Mouse (Mus musculus): ENCODE results near the gene Dnajb7. TPM values are rescaled to one million over a fixed set of nuclear protein-coding genes. Genes with fewer than 3 reads are reported as not detected.
A peak's percentile ranks its signal among the peaks of the same experiment; 100 is the strongest.

Gene Dnajb7
- polyA plus RNA-seq (2012; rRNA removed) = not detected in 2 replicates
- 1.00 and 1.4 TPM in 2 replicates for polyA plus RNA-seq (2014; fragmentation: Nextera tagmentation; extraction: Ambion mirVana)

DNA sequence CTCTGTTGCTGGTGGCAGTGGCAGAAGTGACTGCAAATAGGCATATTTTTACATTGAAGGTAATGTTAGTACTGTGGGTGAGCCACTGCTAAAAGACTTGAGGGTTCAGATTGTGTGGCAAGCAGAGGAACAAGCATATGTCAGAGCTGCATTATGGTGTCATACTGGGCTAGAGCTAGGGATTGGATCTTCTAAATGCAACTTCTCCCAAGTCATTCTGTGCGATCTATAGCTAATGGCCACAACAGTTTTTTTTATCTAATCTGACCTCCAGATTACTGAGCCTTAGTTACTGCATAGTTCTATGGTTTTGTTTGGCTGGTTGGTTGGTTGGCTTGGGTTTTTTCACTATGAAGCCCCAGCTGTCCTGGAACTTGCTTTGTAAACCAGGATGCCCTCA, at the start of gene Dnajb7:
Gene Dnajb7, minus strand, starts transcription at position 101 of the 400 bp plus-strand sequence.
- ATAC-seq (ENCODE audit: low FRiP score, low read depth) = no peak
- no peak for DNase-seq (ENCODE audit: low spot score)
- Histone ChIP-seq H3K27ac (replicated peaks; ENCODE audit: low read depth, low read length) (no peak within 1 kb of the TSS), H3K4me1 (ENCODE audit: control insufficient read depth, insufficient read depth, low read length) (no peaks in the 10 kb centered on the region), H3K36me3 (ENCODE audit: control insufficient read depth, insufficient read depth, low read length) (no peaks in the 10 kb centered on the region), H3K4me3 (replicated peaks; ENCODE audit: low read length) (no peak within 1 kb of the TSS), H3K4me2 (replicated peaks; ENCODE audit: low read depth, low read length, severe bottlenecking) (no peak within 1 kb of the TSS), H3K9ac (ENCODE audit: low read depth, low read length, severe bottlenecking) (no peak within 1 kb of the TSS), H3K9me3 (ENCODE audit: control insufficient read depth, low read length) (no peaks in the 10 kb centered on the region), H3K27me3 (ENCODE audit: control insufficient read depth, insufficient read depth, low read length) (no peaks in the 10 kb centered on the region)
- WGBS = 100% methylated on average over 1 of the region's 1 CpGs
- TF ChIP-seq POLR2A (IDR thresholded peaks at IDR 0.05; ENCODE audit: borderline replicate concordance, extremely low read depth, insufficient read depth, insufficient read length) = no peak

GRCm38 (mm10) chr15:81448463-81448862, 40.4 kb upstream of the Dnajb7 start:
- H3K4me3 ChIP-seq (replicated peaks; ENCODE audit: low read length) = no peak overlapping the region
- no peak for TF ChIP-seq POLR2A (IDR thresholded peaks at IDR 0.05; ENCODE audit: borderline replicate concordance, extremely low read depth, insufficient read depth, insufficient read length)
- H3K4me2 ChIP-seq (replicated peaks; ENCODE audit: low read depth, low read length, severe bottlenecking) = no peak overlapping the region
- no peaks in the 10 kb centered on the region for H3K4me1 ChIP-seq (ENCODE audit: control insufficient read depth, insufficient read depth, low read length)
- H3K36me3 ChIP-seq (ENCODE audit: control insufficient read depth, insufficient read depth, low read length) = peaks cover 31% of the 10 kb centered on the region
- no peak overlapping the region for H3K9ac ChIP-seq (ENCODE audit: low read depth, low read length, severe bottlenecking)
- no peaks in the 10 kb centered on the region for H3K27me3 ChIP-seq (ENCODE audit: control insufficient read depth, insufficient read depth, low read length)
- DNase-seq (ENCODE audit: low spot score) = peak; percentile 93
- no peak overlapping the region for H3K27ac ChIP-seq (replicated peaks; ENCODE audit: low read depth, low read length)
- 47% methylated on average over 3 of the region's 3 CpGs for WGBS
- H3K9me3 ChIP-seq (ENCODE audit: control insufficient read depth, low read length) = no peaks in the 10 kb centered on the region
- peak; percentile 65 for ATAC-seq (ENCODE audit: low FRiP score, low read depth)

DNA sequence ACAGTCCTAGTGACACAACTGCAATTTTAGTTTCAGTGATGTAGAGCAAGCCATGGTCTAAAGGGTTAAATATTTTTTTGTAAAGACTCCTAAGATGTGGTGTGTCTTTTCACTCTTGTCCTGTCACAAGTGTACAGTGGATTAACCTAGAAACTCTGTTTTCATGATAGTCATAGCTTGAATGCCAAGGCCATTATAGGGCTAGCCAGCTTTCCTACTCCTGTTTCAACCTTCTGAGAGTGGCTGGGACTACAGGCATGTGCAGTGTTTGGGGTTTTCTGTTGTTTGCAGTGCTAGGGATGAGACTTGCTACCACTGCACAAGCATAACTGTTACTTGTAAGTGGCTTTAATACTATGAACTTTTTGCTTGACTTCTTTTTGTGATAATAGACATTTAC, 31.1 kb upstream of the Dnajb7 start:
- Histone ChIP-seq H3K27me3 (ENCODE audit: control insufficient read depth, insufficient read depth, low read length) (no peaks in the 10 kb centered on the region), H3K9ac (ENCODE audit: low read depth, low read length, severe bottlenecking) (no peak overlapping the region), H3K27ac (replicated peaks; ENCODE audit: low read depth, low read length) (no peak overlapping the region), H3K36me3 (ENCODE audit: control insufficient read depth, insufficient read depth, low read length) (peaks cover 16% of the 10 kb centered on the region), H3K4me3 (replicated peaks; ENCODE audit: low read length) (no peak overlapping the region), H3K4me1 (ENCODE audit: control insufficient read depth, insufficient read depth, low read length) (no peaks in the 10 kb centered on the region), H3K9me3 (ENCODE audit: control insufficient read depth, low read length) (no peaks in the 10 kb centered on the region), H3K4me2 (replicated peaks; ENCODE audit: low read depth, low read length, severe bottlenecking) (no peak overlapping the region)
- no peak for TF ChIP-seq POLR2A (IDR thresholded peaks at IDR 0.05; ENCODE audit: borderline replicate concordance, extremely low read depth, insufficient read depth, insufficient read length)
- DNase-seq (ENCODE audit: low spot score) (no peak), ATAC-seq (ENCODE audit: low FRiP score, low read depth) (no peak)

DNA sequence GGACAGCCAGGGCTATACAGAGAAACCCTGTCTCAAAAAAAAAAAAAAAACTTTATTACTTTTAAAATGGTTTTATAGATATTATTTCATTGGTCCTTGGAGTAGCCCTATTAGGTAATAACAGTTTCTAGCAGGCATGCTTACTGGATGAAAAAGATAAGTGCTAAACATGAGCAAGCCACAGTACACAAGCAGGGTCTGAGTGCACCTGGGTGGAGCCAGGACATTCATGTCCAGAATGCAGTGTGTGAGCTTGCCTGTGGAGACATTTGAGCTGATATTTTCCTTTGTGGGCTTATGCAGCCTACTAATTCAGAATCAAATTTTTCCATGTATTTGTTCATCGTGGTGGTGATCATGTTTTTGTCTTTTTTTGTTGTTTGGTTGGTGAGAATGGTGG, 30.2 kb upstream of the Dnajb7 start:
- no peak for DNase-seq (ENCODE audit: low spot score)
- WGBS = 85% methylated on average over 1 of the region's 1 CpGs
- Histone ChIP-seq H3K27me3 (ENCODE audit: control insufficient read depth, insufficient read depth, low read length) (no peaks in the 10 kb centered on the region), H3K4me2 (replicated peaks; ENCODE audit: low read depth, low read length, severe bottlenecking) (no peak overlapping the region), H3K27ac (replicated peaks; ENCODE audit: low read depth, low read length) (no peak overlapping the region), H3K4me3 (replicated peaks; ENCODE audit: low read length) (no peak overlapping the region), H3K36me3 (ENCODE audit: control insufficient read depth, insufficient read depth, low read length) (peaks cover 16% of the 10 kb centered on the region), H3K4me1 (ENCODE audit: control insufficient read depth, insufficient read depth, low read length) (no peaks in the 10 kb centered on the region), H3K9me3 (ENCODE audit: control insufficient read depth, low read length) (no peaks in the 10 kb centered on the region), H3K9ac (ENCODE audit: low read depth, low read length, severe bottlenecking) (no peak overlapping the region)
- no peak for TF ChIP-seq POLR2A (IDR thresholded peaks at IDR 0.05; ENCODE audit: borderline replicate concordance, extremely low read depth, insufficient read depth, insufficient read length)
- no peak for ATAC-seq (ENCODE audit: low FRiP score, low read depth)

DNA sequence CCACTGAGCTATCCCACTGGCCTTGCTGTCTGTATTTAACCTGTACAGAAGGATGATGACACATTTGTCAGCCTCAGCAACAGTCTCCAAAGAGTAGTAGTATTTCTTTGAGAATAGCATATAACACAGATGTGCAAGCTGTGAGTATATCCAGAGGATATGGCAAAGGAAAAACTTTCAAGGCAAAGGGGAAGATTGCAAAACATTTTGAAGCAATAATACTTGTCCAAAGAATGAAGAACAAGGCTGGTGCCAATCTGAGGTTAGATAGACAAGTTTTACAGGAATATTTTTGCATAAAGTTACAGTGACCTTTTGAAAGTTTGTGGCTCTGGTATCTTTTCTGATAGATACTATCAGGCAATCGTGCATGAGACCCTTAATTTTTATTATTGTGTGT, 23.1 kb upstream of the Dnajb7 start:
- H3K36me3 ChIP-seq (ENCODE audit: control insufficient read depth, insufficient read depth, low read length) = peaks cover 31% of the 10 kb centered on the region

DNA sequence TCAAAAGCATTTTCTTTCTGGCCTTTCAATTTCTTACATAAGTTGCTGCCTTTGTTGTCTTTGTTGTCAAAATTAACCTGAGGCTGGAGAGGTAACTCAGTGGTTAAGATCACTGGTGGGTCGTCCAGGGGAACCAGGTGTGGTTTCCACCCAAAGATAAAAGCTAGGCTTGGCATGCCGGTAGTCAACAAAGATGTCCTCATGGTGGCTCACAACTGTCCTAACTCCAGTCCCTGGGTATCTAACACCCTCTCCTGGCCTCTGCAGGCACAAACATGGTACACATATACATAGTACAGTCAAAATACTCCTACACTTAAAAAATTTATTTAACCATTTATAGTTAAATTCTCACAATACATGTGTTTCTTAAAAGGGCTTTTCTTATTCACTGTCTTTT, 19.8 kb upstream of the Dnajb7 start:
- no peak for TF ChIP-seq POLR2A (IDR thresholded peaks at IDR 0.05; ENCODE audit: borderline replicate concordance, extremely low read depth, insufficient read depth, insufficient read length)
- H3K27ac ChIP-seq (replicated peaks; ENCODE audit: low read depth, low read length) = no peak overlapping the region
- WGBS = 89% methylated on average over 2 of the region's 2 CpGs
- no peaks in the 10 kb centered on the region for H3K27me3 ChIP-seq (ENCODE audit: control insufficient read depth, insufficient read depth, low read length)
- no peak overlapping the region for H3K4me2 ChIP-seq (replicated peaks; ENCODE audit: low read depth, low read length, severe bottlenecking)
- DNase-seq (ENCODE audit: low spot score) = no peak
- H3K9ac ChIP-seq (ENCODE audit: low read depth, low read length, severe bottlenecking) = no peak overlapping the region
- H3K4me3 ChIP-seq (replicated peaks; ENCODE audit: low read length) = no peak overlapping the region
- ATAC-seq (ENCODE audit: low FRiP score, low read depth) = no peak
- H3K4me1 ChIP-seq (ENCODE audit: control insufficient read depth, insufficient read depth, low read length) = no peaks in the 10 kb centered on the region
- no peaks in the 10 kb centered on the region for H3K9me3 ChIP-seq (ENCODE audit: control insufficient read depth, low read length)
- peaks cover 31% of the 10 kb centered on the region for H3K36me3 ChIP-seq (ENCODE audit: control insufficient read depth, insufficient read depth, low read length)

More for the DNA sequence above, 23.1 kb upstream of the Dnajb7 start:
- Histone ChIP-seq H3K4me1 (ENCODE audit: control insufficient read depth, insufficient read depth, low read length) (no peaks in the 10 kb centered on the region), H3K4me2 (replicated peaks; ENCODE audit: low read depth, low read length, severe bottlenecking) (no peak overlapping the region), H3K4me3 (replicated peaks; ENCODE audit: low read length) (no peak overlapping the region), H3K27me3 (ENCODE audit: control insufficient read depth, insufficient read depth, low read length) (no peaks in the 10 kb centered on the region), H3K27ac (replicated peaks; ENCODE audit: low read depth, low read length) (no peak overlapping the region), H3K9ac (ENCODE audit: low read depth, low read length, severe bottlenecking) (no peak overlapping the region), H3K9me3 (ENCODE audit: control insufficient read depth, low read length) (no peaks in the 10 kb centered on the region)
- WGBS = 71% methylated on average over 1 of the region's 1 CpGs
- DNase-seq (ENCODE audit: low spot score) (no peak), ATAC-seq (ENCODE audit: low FRiP score, low read depth) (no peak)
- TF ChIP-seq POLR2A (IDR thresholded peaks at IDR 0.05; ENCODE audit: borderline replicate concordance, extremely low read depth, insufficient read depth, insufficient read length) = no peak
